Mouse (Mus musculus) bone marrow, adult 2 months (tissue): ENCODE data around the gene BC005624.

ENCODE experiments used
- CTCF ChIP-seq: fragments of 200-500 bp; IDR thresholded peaks from 2 replicates; pipeline ENCODE4 v1.5.1; 2011; ENCODE audit warnings: low read length, control low read depth; ENCODE audit not compliant: control insufficient read depth, insufficient read depth
- POLR2A ChIP-seq: fragments of 200-500 bp; IDR thresholded peaks from 2 replicates; pipeline ENCODE4 v1.6.1; 2011; ENCODE audit warnings: low read depth, mild to moderate bottlenecking, control low read depth, low read length, borderline replicate concordance; ENCODE audit not compliant: control insufficient read depth

DNA sequence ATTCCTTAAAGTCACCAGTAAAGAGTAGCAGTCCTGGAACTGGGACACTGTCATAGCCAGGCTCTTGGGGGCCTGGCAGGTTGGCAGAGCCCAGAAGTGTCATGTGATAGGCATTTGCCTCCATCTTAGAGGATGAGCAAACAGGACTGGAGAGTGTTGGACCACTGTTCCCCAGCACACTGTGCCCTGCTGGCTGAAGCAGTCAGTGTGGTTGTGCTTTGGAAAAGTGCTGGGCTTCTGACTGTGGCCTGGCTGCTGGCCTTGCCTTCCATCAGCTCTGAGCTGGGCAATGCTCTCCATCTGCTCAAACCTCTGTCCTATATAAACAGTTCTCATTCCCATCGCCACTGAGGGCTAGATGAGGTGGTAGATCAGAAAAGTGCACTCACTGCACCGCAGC, 38.2 kb upstream of the BC005624 start:
- no peak for TF ChIP-seq POLR2A
- TF ChIP-seq CTCF, result no peak
